Mouse (Mus musculus) cerebellum, postnatal 4 days (tissue): ENCODE measurements around the gene Arhgef3.

ENCODE experiments used
- DNase-seq, 2 experiments: peaks; one replicate each; pipeline ENCODE4 v3.0.0; 2022; ENCODE audit warnings: low spot score in 2 of 2, mixed read lengths in 1 of 2

Arhgef3 gene

GRCm38 (mm10) chr14:27115275-27115660 lies 569 bp downstream of the Arhgef3 start:
- no peak for DNase-seq

GRCm38 (mm10) chr14:27115991-27116390 lies 1.3 kb downstream of the Arhgef3 start:
- DNase-seq = no peak

- DNase-seq = no peak
Observed at GRCm38 (mm10) chr14:27116577-27117165, 2.0 kb downstream of the Arhgef3 start.

- no peak for DNase-seq
Observed at GRCm38 (mm10) chr14:27118546-27118945, 3.8 kb downstream of the Arhgef3 start.

GRCm38 (mm10) chr14:27122646-27123045 lies 7.9 kb downstream of the Arhgef3 start:
- DNase-seq = no peak

- no peak for DNase-seq
Observed at GRCm38 (mm10) chr14:27123543-27123942, 8.8 kb downstream of the Arhgef3 start.

GRCm38 (mm10) chr14:27130031-27130430 lies 15.3 kb downstream of the Arhgef3 start:
- DNase-seq = no peak

- DNase-seq = no peak
Observed at GRCm38 (mm10) chr14:27130676-27131075, 16.0 kb downstream of the Arhgef3 start.

- DNase-seq = no peak
Observed at GRCm38 (mm10) chr14:27131521-27131920, 16.8 kb downstream of the Arhgef3 start.

GRCm38 (mm10) chr14:27138891-27139290 lies 24.2 kb downstream of the Arhgef3 start:
- no peak for DNase-seq

GRCm38 (mm10) chr14:27139968-27140367 lies 25.3 kb downstream of the Arhgef3 start:
- no peak for DNase-seq

- DNase-seq = no peak
Observed at GRCm38 (mm10) chr14:27141486-27141885, 26.8 kb downstream of the Arhgef3 start.

GRCm38 (mm10) chr14:27142680-27143079 lies 28.0 kb downstream of the Arhgef3 start:
- DNase-seq = no peak

- no peak for DNase-seq
Observed at GRCm38 (mm10) chr14:27145171-27146045, 30.7 kb downstream of the Arhgef3 start.

- DNase-seq = no peak
Observed at GRCm38 (mm10) chr14:27147726-27148125, 33.0 kb downstream of the Arhgef3 start.

- DNase-seq = no peak
Observed at GRCm38 (mm10) chr14:27149401-27149800, 34.7 kb downstream of the Arhgef3 start.

GRCm38 (mm10) chr14:27150011-27150640 lies 35.4 kb downstream of the Arhgef3 start:
- DNase-seq = no peak

GRCm38 (mm10) chr14:27151432-27151831 lies 36.7 kb downstream of the Arhgef3 start:
- no peak for DNase-seq

GRCm38 (mm10) chr14:27155088-27155487 lies 40.4 kb downstream of the Arhgef3 start:
- DNase-seq = no peak

GRCm38 (mm10) chr14:27156032-27156431 lies 41.3 kb downstream of the Arhgef3 start:
- no peak for DNase-seq

- DNase-seq = no peak
Observed at GRCm38 (mm10) chr14:27158133-27158532, 43.4 kb downstream of the Arhgef3 start.

GRCm38 (mm10) chr14:27158782-27159181 lies 44.1 kb downstream of the Arhgef3 start:
- DNase-seq = no peak

GRCm38 (mm10) chr14:27160762-27161161 lies 46.1 kb downstream of the Arhgef3 start:
- DNase-seq = no peak
